Mouse (Mus musculus) stomach, postnatal 0 days (tissue): ENCODE measurements around the gene Sardh. TPM values are rescaled to one million over a fixed set of nuclear protein-coding genes. Genes with fewer than 3 reads are reported as not detected.

Source experiments
- ATAC-seq: fragments of 200-750 bp; cut with Nextera tagmentation; 2 replicates; pipeline ENCODE4 v1.8.0; 2017; ENCODE audit not compliant: low FRiP score, low TSS enrichment
- DNase-seq: peaks from one replicate; pipeline ENCODE4 v3.0.0-alpha.2; 2016; ENCODE audit warnings: low spot score
- H3K27ac ChIP-seq: fragments of 300-500 bp; sonication (generic); replicated peaks from 2 replicates; pipeline ENCODE4 v1.5.1; 2014; ENCODE audit warnings: mild to moderate bottlenecking, control low read depth
- H3K27me3 ChIP-seq: fragments of 300-500 bp; sonication (generic); 2 replicates; pipeline ENCODE4 v1.6.1; 2014; ENCODE audit warnings: low read length; ENCODE audit not compliant: control insufficient read depth, insufficient read depth
- H3K36me3 ChIP-seq: fragments of 300-500 bp; sonication (generic); 2 replicates; pipeline ENCODE4 v1.6.1; 2014; ENCODE audit warnings: low read length, mixed read lengths; ENCODE audit not compliant: control insufficient read depth, insufficient read depth
- H3K4me1 ChIP-seq: fragments of 300-500 bp; sonication (generic); replicated peaks from 2 replicates; pipeline ENCODE4 v1.6.1; 2014; ENCODE audit warnings: antibody characterized with exemption; ENCODE audit not compliant: control insufficient read depth, insufficient read depth
- H3K4me2 ChIP-seq: fragments of 300-500 bp; sonication (generic); replicated peaks from 2 replicates; pipeline ENCODE4 v1.6.1; 2014; ENCODE audit warnings: low read depth, mild to moderate bottlenecking, control low read depth, moderate library complexity
- H3K4me3 ChIP-seq: fragments of 300-500 bp; sonication (generic); 2 replicates; pipeline ENCODE4 v1.5.1; 2014; ENCODE audit warnings: low read depth, low read length, control low read depth
- H3K9ac ChIP-seq: fragments of 300-500 bp; sonication (generic); 2 replicates; pipeline ENCODE4 v1.6.1; 2014; ENCODE audit warnings: mild to moderate bottlenecking, low read length, control low read depth, mixed read lengths
- H3K9me3 ChIP-seq: fragments of 300-500 bp; sonication (generic); 2 replicates; pipeline ENCODE4 v1.6.1; 2016; ENCODE audit warnings: low read length; ENCODE audit not compliant: control insufficient read depth
- CTCF ChIP-seq: IDR thresholded peaks from 2 replicates; pipeline ENCODE4 v1.5.1; 2016; ENCODE audit warnings: antibody characterized with exemption, low read depth, mild to moderate bottlenecking, moderate library complexity
- EP300 ChIP-seq: optimal IDR thresholded peaks from 2 replicates; pipeline ENCODE3; 2016; ENCODE audit warnings: antibody characterized with exemption
- WGBS: fragments of 180-500 bp; shearing (Covaris S2); extraction: QIAGEN DNeasy Blood & Tissue Kit; methylation state at CpG from one replicate; pipeline ENCODE4 v1.1.7; 2014; 5-methylcytosine and 5-hydroxymethylcytosine counted together
- polyA plus RNA-seq: library from polyadenylated mRNA; unstranded; fragments of >200 nt; fragmentation: Nextera tagmentation; extraction: Ambion mirVana; gene quantifications from 2 replicates; pipeline ENCODE4 v1.2.1, GENCODE M21; 2015

The Sardh gene
- polyA plus RNA-seq, 1 experiment from 2014 or later, result 8.9 TPM

DNA sequence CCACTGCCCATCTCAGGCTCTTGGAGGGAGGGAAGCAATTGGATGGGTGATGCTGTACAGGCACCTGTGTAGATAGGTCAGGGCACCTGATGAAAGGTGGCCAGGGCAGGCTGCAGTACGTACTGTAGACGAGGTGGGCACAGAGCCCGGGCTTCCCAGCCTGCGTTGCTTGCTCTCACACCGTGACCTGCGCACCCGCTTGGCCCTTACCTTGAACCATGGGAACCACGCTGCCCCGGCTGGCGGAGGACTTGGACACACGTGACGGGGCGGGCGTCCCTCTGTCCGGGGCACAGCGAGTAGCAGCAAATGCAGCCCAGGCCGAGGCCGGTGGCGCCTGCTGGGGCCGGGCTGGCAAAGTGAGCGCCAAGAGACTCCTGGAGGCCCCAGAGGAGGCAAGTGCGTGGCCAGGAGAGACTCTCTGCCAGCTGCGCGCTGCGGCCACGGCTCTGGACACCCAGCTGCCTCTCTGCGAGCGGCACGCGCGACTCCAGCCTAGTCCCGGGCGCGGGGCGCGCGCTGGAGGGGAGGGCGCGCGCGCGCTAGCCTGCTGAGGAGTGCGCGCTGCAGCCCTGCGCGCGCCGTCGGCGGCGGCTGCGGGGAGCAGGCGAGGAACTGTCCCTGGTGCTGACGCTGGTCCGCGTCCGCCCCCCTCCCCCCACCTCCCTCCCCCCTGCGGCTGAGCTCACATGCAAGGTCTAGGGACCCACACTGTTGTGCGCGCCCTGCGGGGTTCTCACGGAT lies 106.0 kb downstream of the Sardh start, which contains the start of gene Fam163b:
Gene Fam163b, minus strand, starts transcription at position 542 of the 744 bp plus-strand sequence.
- Histone ChIP-seq H3K9me3 (no peaks in the 10 kb centered on the region), H3K4me3 (peak within 1 kb of the TSS; percentile 23), H3K36me3 (no peaks in the 10 kb centered on the region), H3K27me3 (no peaks in the 10 kb centered on the region), H3K9ac (no peak within 1 kb of the TSS), H3K27ac (no peak within 1 kb of the TSS), H3K4me2 (peak within 1 kb of the TSS; percentile 55), H3K4me1 (no peaks in the 10 kb centered on the region)
- ATAC-seq (peak; percentile 51; the same call in 1 of the 2 replicates), DNase-seq (peak; percentile 52)
- TF ChIP-seq EP300, result no peak
- TF ChIP-seq CTCF, result no peak
- 3% methylated on average over 44 of the region's 62 CpGs for WGBS

Other genes with a start within 250 kb of the Sardh start
- 35.1 and 37.7 TPM in 2 replicates for gene Cacfd1, start 238.4 kb downstream of the Sardh start, polyA plus RNA-seq
- gene Slc2a6, start 220.3 kb downstream of the Sardh start, polyA plus RNA-seq, result 2.0 and 2.7 TPM in 2 replicates
- gene Mymk, start 176.2 kb downstream of the Sardh start, polyA plus RNA-seq, result 0.55 and 1.1 TPM in 2 replicates
- 1.4 and 3.4 TPM in 2 replicates for gene Adamtsl2, start 169.0 kb downstream of the Sardh start, polyA plus RNA-seq
- gene Fam163b, start 105.8 kb downstream of the Sardh start, polyA plus RNA-seq, result 0.07 and 0.13 TPM in 2 replicates
- 0.13 and 0.22 TPM in 2 replicates for gene Dbh, start 83.1 kb downstream of the Sardh start, polyA plus RNA-seq
- gene Vav2, start 178.7 kb upstream of the Sardh start, polyA plus RNA-seq, result 2.7 and 2.9 TPM in 2 replicates
- 2.8 and 3.4 TPM in 2 replicates for gene Brd3os, start 194.0 kb upstream of the Sardh start, polyA plus RNA-seq